Mouse (Mus musculus) kidney, postnatal 0 days (tissue): ENCODE data around the gene Ank2. TPM values are rescaled to one million over a fixed set of nuclear protein-coding genes. Genes with fewer than 3 reads are reported as not detected.

Source experiments
- ATAC-seq: fragments of 200-750 bp; cut with Nextera tagmentation; replicated peaks from 2 replicates; pipeline ENCODE4 v1.8.0; 2017; ENCODE audit warnings: low read depth, moderate number of reproducible peaks, moderate TSS enrichment, moderate library complexity; ENCODE audit not compliant: low FRiP score
- DNase-seq: peaks from one replicate; pipeline ENCODE4 v3.0.0-alpha.2; 2016; ENCODE audit warnings: low spot score
- H3K27ac ChIP-seq: fragments of 300-500 bp; sonication (generic); 2 replicates; pipeline ENCODE4 v1.5.1; 2014; ENCODE audit warnings: mild to moderate bottlenecking
- H3K27me3 ChIP-seq: fragments of 300-500 bp; sonication (generic); 2 replicates; pipeline ENCODE4 v1.6.1; 2014; ENCODE audit warnings: low read length, mixed read lengths; ENCODE audit not compliant: insufficient read depth
- H3K36me3 ChIP-seq: fragments of 300-500 bp; sonication (generic); 2 replicates; pipeline ENCODE4 v1.6.1; 2014; ENCODE audit warnings: low read length, mixed read lengths; ENCODE audit not compliant: insufficient read depth
- H3K4me1 ChIP-seq: fragments of 300-500 bp; sonication (generic); replicated peaks from 2 replicates; pipeline ENCODE4 v1.6.1; 2014; ENCODE audit warnings: antibody characterized with exemption, low read length, mixed read lengths; ENCODE audit not compliant: insufficient read depth
- H3K4me2 ChIP-seq: fragments of 300-500 bp; sonication (generic); 2 replicates; pipeline ENCODE4 v1.6.1; 2014; ENCODE audit warnings: mild to moderate bottlenecking, low read length, moderate library complexity, mixed read lengths
- H3K4me3 ChIP-seq: fragments of 300-500 bp; sonication (generic); replicated peaks from 2 replicates; pipeline ENCODE4 v1.5.1; 2014; ENCODE audit warnings: low read depth, low read length
- H3K9ac ChIP-seq: fragments of 300-500 bp; sonication (generic); 2 replicates; pipeline ENCODE4 v1.6.1; 2014; ENCODE audit warnings: low read depth, low read length
- H3K9me3 ChIP-seq: fragments of 300-500 bp; sonication (generic); replicated peaks from 2 replicates; pipeline ENCODE4 v1.6.1; 2016; ENCODE audit warnings: low read length, inconsistent platforms, mixed read lengths
- CTCF ChIP-seq: IDR thresholded peaks from 2 replicates; pipeline ENCODE4 v1.5.1; 2016; ENCODE audit warnings: antibody characterized with exemption, low read depth, mild to moderate bottlenecking, moderate library complexity
- WGBS: fragments of 180-500 bp; shearing (Covaris S2); extraction: QIAGEN DNeasy Blood & Tissue Kit; methylation state at CpG from one replicate; pipeline ENCODE4 v1.1.7; 2014; 5-methylcytosine and 5-hydroxymethylcytosine counted together
- polyA plus RNA-seq: library from polyadenylated mRNA; unstranded; fragments of >200 nt; fragmentation: Nextera tagmentation; extraction: Ambion mirVana; gene quantifications from 2 replicates; pipeline ENCODE4 v1.2.1, GENCODE M21; 2015

The Ank2 gene
- polyA plus RNA-seq, 1 experiment from 2014 or later, result 4.1 TPM

DNA sequence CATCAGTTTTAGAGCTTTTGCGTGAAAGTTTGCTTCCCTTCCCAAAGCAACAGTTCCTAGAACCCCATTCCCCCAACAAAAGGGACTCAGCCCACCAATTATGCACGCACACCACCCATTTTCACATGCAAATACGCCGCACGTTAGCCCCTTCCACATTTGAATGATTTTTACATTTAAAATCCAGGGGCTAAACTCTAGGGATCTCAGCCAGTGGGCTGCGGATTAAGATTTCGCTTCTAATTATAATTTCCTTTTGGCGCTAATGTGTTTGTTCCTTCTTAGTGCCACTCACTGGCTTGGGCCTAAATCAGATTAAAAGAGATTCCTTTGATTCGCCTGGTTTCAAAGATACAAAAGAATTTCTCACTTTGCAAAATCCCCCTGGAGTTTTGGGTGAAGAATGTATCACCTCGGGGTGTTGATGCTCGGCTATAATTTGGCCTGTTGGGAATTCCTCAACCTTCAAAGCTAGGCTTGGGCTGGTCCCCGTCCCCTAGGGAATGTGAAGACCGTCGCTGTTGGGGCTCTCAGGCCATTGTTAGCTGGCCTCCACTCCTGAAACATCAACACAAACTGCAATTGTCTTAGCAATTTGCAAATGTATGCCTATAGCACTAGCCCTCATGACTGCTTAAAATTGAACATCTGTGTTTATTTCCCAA is 35.2 kb downstream of the Ank2 start:
- TF ChIP-seq CTCF, result no peak
- no peaks in the 10 kb centered on the region for H3K36me3 ChIP-seq
- H3K9ac ChIP-seq, result no peak overlapping the region
- WGBS, result 50% methylated on average over 14 of the region's 14 CpGs
- no peaks in the 10 kb centered on the region for H3K4me1 ChIP-seq
- no peak overlapping the region for H3K27ac ChIP-seq
- no peaks in the 10 kb centered on the region for H3K9me3 ChIP-seq
- ATAC-seq (no peak), DNase-seq (no peak)
- no peaks in the 10 kb centered on the region for H3K27me3 ChIP-seq
- H3K4me3 ChIP-seq, result no peak overlapping the region
- H3K4me2 ChIP-seq, result no peak overlapping the region

DNA sequence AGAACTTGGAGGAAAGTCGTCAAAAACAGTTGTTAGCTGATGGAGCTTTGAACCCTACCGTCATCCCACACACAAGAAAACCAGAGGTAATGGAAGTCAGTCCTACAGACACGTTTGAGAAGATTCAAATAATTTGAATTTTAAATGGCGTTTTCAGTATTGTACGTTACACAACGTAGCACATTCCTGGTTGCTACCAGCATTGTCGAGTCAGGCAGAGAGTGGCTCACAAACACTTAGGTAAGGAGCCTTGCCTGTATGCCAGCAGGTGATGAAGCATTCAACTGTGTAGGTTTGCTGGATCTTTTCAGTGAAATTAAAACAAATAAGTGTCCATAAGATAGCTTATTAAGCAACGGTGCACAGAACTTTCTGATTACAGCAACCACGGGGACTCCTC is 36.0 kb downstream of the Ank2 start:
- Histone ChIP-seq H3K4me1 (no peaks in the 10 kb centered on the region), H3K4me3 (no peak overlapping the region), H3K9me3 (no peaks in the 10 kb centered on the region), H3K36me3 (no peaks in the 10 kb centered on the region), H3K27ac (no peak overlapping the region), H3K9ac (no peak overlapping the region), H3K4me2 (no peak overlapping the region), H3K27me3 (no peaks in the 10 kb centered on the region)
- 49% methylated on average over 9 of the region's 9 CpGs for WGBS
- TF ChIP-seq CTCF, result no peak
- ATAC-seq, result no peak
- no peak for DNase-seq

DNA sequence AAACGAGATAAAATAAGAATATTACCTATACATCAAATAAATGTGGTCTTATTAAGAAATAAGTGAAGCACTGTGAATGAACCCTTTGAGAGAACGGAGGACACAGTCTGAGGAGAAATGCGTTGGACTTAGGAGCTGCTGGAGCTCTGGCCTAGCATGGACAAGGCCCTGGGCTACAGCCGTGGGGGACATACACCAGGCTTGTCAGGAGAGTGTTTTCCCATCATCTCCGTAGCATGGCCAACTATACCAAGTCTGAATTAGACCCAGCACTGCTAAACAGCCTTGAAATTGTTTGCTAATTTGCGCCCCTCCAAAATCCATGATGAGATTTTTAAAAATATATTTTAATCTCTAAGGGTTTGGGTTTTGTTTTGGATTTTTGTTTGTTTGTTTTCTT is 36.7 kb downstream of the Ank2 start:
- no peaks in the 10 kb centered on the region for H3K27me3 ChIP-seq
- no peak overlapping the region for H3K4me3 ChIP-seq
- DNase-seq (no peak), ATAC-seq (no peak)
- no peak for TF ChIP-seq CTCF
- no peak overlapping the region for H3K9ac ChIP-seq
- no peak overlapping the region for H3K27ac ChIP-seq
- H3K36me3 ChIP-seq, result no peaks in the 10 kb centered on the region
- WGBS, result 77% methylated on average over 6 of the region's 6 CpGs
- H3K4me1 ChIP-seq, result no peaks in the 10 kb centered on the region
- H3K9me3 ChIP-seq, result no peaks in the 10 kb centered on the region
- H3K4me2 ChIP-seq, result no peak overlapping the region

DNA sequence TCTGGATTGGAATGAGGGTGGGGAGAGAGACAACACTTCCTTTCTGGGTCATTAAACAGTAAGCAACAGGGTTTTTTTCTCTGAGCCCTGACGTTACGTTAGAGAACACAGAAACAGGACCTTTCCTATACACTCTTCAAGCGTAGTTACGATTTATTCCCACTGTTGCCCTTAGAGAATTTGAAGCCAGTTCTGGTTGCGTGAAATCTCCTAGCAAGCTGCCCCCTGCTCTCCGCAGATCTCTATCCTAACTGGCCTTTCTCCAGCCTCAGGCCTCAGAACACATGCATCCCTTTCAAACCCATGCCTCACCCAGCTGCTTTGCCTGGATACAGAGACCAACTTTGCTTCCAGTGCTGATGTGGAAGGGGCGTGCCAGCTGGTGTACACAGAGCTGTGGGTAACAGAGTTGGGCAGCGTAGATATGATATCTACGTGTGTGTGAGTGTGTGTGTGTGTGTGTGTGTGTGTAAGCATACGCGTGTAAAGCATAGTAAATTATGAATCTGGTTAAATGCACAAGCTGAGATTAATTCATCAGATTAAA is 38.2 kb downstream of the Ank2 start:
- Histone ChIP-seq H3K9ac (no peak overlapping the region), H3K4me2 (no peak overlapping the region), H3K27ac (no peak overlapping the region), H3K4me3 (no peak overlapping the region), H3K4me1 (no peaks in the 10 kb centered on the region), H3K9me3 (no peaks in the 10 kb centered on the region), H3K27me3 (no peaks in the 10 kb centered on the region), H3K36me3 (no peaks in the 10 kb centered on the region)
- WGBS, result 55% methylated on average over 11 of the region's 11 CpGs
- DNase-seq (no peak), ATAC-seq (no peak)
- TF ChIP-seq CTCF, result no peak

DNA sequence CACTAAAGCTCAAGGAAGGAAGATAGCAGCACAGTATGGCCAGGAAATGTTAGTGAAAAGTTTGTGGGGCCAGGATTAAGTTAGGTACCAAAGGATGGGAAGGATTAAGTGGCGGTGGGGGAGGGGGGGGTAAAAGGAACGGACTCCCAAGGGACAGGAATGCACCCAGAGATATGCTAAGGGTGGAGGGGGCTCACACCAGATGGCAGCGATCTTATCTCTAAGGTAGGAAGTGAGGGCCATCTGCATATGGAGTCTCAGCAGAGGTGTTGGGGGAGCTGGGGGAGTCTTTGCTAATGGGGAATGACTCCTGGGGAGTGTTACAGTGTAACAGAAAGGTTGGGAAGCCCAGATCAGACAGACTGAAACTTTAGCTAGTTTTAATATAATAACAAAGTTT is 39.3 kb downstream of the Ank2 start:
- H3K27me3 ChIP-seq, result no peaks in the 10 kb centered on the region
- H3K4me1 ChIP-seq, result no peaks in the 10 kb centered on the region
- H3K4me3 ChIP-seq, result no peak overlapping the region
- H3K9ac ChIP-seq, result no peak overlapping the region
- no peak overlapping the region for H3K4me2 ChIP-seq
- ATAC-seq (no peak), DNase-seq (no peak)
- no peak for TF ChIP-seq CTCF
- no peaks in the 10 kb centered on the region for H3K36me3 ChIP-seq
- 43% methylated on average over 3 of the region's 3 CpGs for WGBS
- no peaks in the 10 kb centered on the region for H3K9me3 ChIP-seq
- no peak overlapping the region for H3K27ac ChIP-seq

DNA sequence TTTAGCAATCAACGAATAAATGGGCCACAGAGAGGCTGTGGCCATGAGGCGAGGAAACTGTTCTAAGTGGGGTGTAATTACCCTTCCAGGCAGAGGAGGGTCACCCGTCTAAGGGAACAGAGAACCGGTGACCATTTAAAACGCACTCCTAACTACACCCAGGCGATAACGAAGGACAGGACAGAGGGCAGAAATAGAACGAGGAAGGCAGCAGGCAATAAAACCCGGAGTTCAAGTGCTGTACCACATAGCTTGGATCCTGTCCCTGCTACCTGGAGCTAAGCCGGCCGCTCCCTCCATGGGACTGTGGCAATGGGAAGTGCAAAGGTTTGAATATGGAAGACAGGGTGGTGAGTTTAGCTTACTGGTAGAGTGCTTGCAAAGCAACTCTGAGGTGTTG is 40.2 kb downstream of the Ank2 start:
- no peak for TF ChIP-seq CTCF
- no peak overlapping the region for H3K27ac ChIP-seq
- H3K4me3 ChIP-seq, result no peak overlapping the region
- H3K9ac ChIP-seq, result no peak overlapping the region
- WGBS, result 29% methylated on average over 11 of the region's 11 CpGs
- H3K27me3 ChIP-seq, result no peaks in the 10 kb centered on the region
- no peaks in the 10 kb centered on the region for H3K4me1 ChIP-seq
- no peak for DNase-seq
- no peaks in the 10 kb centered on the region for H3K9me3 ChIP-seq
- H3K36me3 ChIP-seq, result no peaks in the 10 kb centered on the region
- no peak overlapping the region for H3K4me2 ChIP-seq
- ATAC-seq, result no peak

DNA sequence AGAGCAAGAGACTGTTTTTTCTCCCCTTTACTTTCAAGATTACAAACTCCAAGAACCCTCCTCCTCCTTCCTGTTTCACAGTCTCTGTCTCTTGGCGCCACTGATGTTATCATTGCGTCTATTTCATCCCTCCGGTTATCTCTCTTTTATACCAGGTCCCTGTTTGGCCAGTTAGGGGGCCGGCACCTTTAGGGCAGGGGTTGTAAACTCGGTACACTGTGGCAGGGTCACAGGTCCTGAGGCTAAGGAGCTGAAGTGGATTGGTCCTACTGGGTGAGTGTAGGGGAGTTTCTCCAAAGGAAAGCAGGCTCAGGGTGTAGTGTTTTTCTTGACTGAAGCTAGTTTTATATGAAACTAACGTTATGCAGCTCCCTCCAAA is 40.7 kb downstream of the Ank2 start:
- 18% methylated on average over 6 of the region's 6 CpGs for WGBS
- DNase-seq, result no peak
- Histone ChIP-seq H3K9ac (no peak overlapping the region), H3K27me3 (no peaks in the 10 kb centered on the region), H3K4me1 (no peaks in the 10 kb centered on the region), H3K36me3 (no peaks in the 10 kb centered on the region), H3K4me2 (no peak overlapping the region), H3K9me3 (no peaks in the 10 kb centered on the region), H3K27ac (no peak overlapping the region), H3K4me3 (no peak overlapping the region)
- TF ChIP-seq CTCF, result no peak
- no peak for ATAC-seq
